Mouse (Mus musculus) cerebellum, adult 2 months (tissue): Measurements from ENCODE around the gene Mpv17l2.

Experiments
- CTCF ChIP-seq: fragments of 200-500 bp; IDR thresholded peaks from 2 replicates; pipeline ENCODE4 v1.5.1; 2011; ENCODE audit warnings: low read depth, mild to moderate bottlenecking, control low read depth, low read length, moderate library complexity, borderline replicate concordance; ENCODE audit not compliant: insufficient read depth
- POLR2A ChIP-seq: fragments of 200-500 bp; IDR thresholded peaks from 2 replicates; pipeline ENCODE4 v1.6.1; 2011; ENCODE audit warnings: low read length, control low read depth, borderline replicate concordance; ENCODE audit not compliant: insufficient read depth

- TF ChIP-seq CTCF (no peak), POLR2A (no peak)
Observed at GRCm38 (mm10) chr8:70768231-70768776, 7.6 kb upstream of the Mpv17l2 start.
